Mouse (Mus musculus) cerebellum, adult 2 months (tissue): ENCODE results near the gene Fbxo36. TPM values are rescaled to one million over a fixed set of nuclear protein-coding genes. Genes with fewer than 3 reads are reported as not detected.

ENCODE experiments used
- DNase-seq, 2 experiments: peaks; one replicate each; pipeline ENCODE4 v3.0.0; 2021
- H3K27ac ChIP-seq: fragments of 200-500 bp; 2 replicates; pipeline ENCODE4 v1.5.1; 2012; ENCODE audit warnings: low read length, control low read depth, inconsistent platforms; ENCODE audit not compliant: insufficient read depth
- H3K27me3 ChIP-seq: fragments of 200-500 bp; 2 replicates; pipeline ENCODE4 v1.6.1; 2012; ENCODE audit warnings: inconsistent platforms, mild to moderate bottlenecking, low read length, moderate library complexity; ENCODE audit not compliant: control insufficient read depth, insufficient read depth
- H3K4me1 ChIP-seq: fragments of 200-500 bp; 2 replicates; pipeline ENCODE4 v1.6.1; 2011; ENCODE audit warnings: low read length; ENCODE audit not compliant: control insufficient read depth, insufficient read depth
- H3K4me3 ChIP-seq: fragments of 200-500 bp; replicated peaks from 2 replicates; pipeline ENCODE3; 2011; ENCODE audit warnings: mild to moderate bottlenecking, low read depth, low read length, control low read depth; ENCODE audit not compliant: insufficient read depth
- CTCF ChIP-seq: fragments of 200-500 bp; IDR thresholded peaks from 2 replicates; pipeline ENCODE4 v1.5.1; 2011; ENCODE audit warnings: low read depth, mild to moderate bottlenecking, control low read depth, low read length, moderate library complexity, borderline replicate concordance; ENCODE audit not compliant: insufficient read depth
- POLR2A ChIP-seq: fragments of 200-500 bp; IDR thresholded peaks from 2 replicates; pipeline ENCODE4 v1.6.1; 2011; ENCODE audit warnings: low read length, control low read depth, borderline replicate concordance; ENCODE audit not compliant: insufficient read depth
- WGBS: fragments of 180-500 bp; shearing (Covaris S2); methylation state at CpG from one replicate; pipeline ENCODE4 v1.1.7; 2018; 5-methylcytosine and 5-hydroxymethylcytosine counted together
- polyA plus RNA-seq: library from polyadenylated mRNA; depleted of rRNA; stranded (reverse); fragments of >200 nt; gene quantifications from 2 replicates; pipeline ENCODE4 v1.2.3, GENCODE M21; 2012

Gene Fbxo36
- polyA plus RNA-seq, 1 experiment: 8.5 TPM

- WGBS: 41% methylated on average over 6 of the region's 6 CpGs
- DNase-seq: no peak
- Histone ChIP-seq H3K27ac (no peak overlapping the region), H3K4me1 (no peaks in the 10 kb centered on the region), H3K27me3 (no peaks in the 10 kb centered on the region), H3K4me3 (no peak overlapping the region)
- TF ChIP-seq CTCF (no peak), POLR2A (no peak)
These were observed 31.5 kb downstream of the Fbxo36 start for GRCm38 (mm10) chr1:84871131-84871530.

GRCm38 (mm10) chr1:84872105-84872504, 32.5 kb downstream of the Fbxo36 start:
- no peaks in the 10 kb centered on the region for H3K4me1 ChIP-seq
- no peak overlapping the region for H3K4me3 ChIP-seq
- TF ChIP-seq POLR2A (no peak), CTCF (no peak)
- no peak overlapping the region for H3K27ac ChIP-seq
- no peaks in the 10 kb centered on the region for H3K27me3 ChIP-seq
- no peak for DNase-seq
- 31% methylated on average over 3 of the region's 3 CpGs for WGBS

- 68% methylated on average over 4 of the region's 4 CpGs for WGBS
These were observed 33.3 kb downstream of the Fbxo36 start for GRCm38 (mm10) chr1:84872939-84873338.

GRCm38 (mm10) chr1:84877590-84877989, 37.9 kb downstream of the Fbxo36 start:
- TF ChIP-seq CTCF: no peak
- TF ChIP-seq POLR2A: no peak
- H3K4me3 ChIP-seq: no peak overlapping the region
- H3K27ac ChIP-seq: no peak overlapping the region
- no peaks in the 10 kb centered on the region for H3K4me1 ChIP-seq
- no peak for DNase-seq
- 86% methylated on average over 2 of the region's 2 CpGs for WGBS
- H3K27me3 ChIP-seq: no peaks in the 10 kb centered on the region

More at GRCm38 (mm10) chr1:84872939-84873338, 33.3 kb downstream of the Fbxo36 start:
- H3K4me1 ChIP-seq: no peaks in the 10 kb centered on the region
- no peaks in the 10 kb centered on the region for H3K27me3 ChIP-seq
- no peak overlapping the region for H3K4me3 ChIP-seq
- no peak for DNase-seq
- no peak for TF ChIP-seq POLR2A
- no peak for TF ChIP-seq CTCF
- H3K27ac ChIP-seq: no peak overlapping the region

- TF ChIP-seq CTCF (no peak), POLR2A (no peak)
- no peaks in the 10 kb centered on the region for H3K27me3 ChIP-seq
- WGBS: 92% methylated on average over 8 of the region's 8 CpGs
- no peak for DNase-seq
- H3K27ac ChIP-seq: no peak overlapping the region
- no peak overlapping the region for H3K4me3 ChIP-seq
- H3K4me1 ChIP-seq: no peaks in the 10 kb centered on the region
These were observed 40.0 kb downstream of the Fbxo36 start for GRCm38 (mm10) chr1:84879571-84880120.

GRCm38 (mm10) chr1:84881248-84882065, 41.8 kb downstream of the Fbxo36 start:
- H3K4me1 ChIP-seq: no peaks in the 10 kb centered on the region
- H3K4me3 ChIP-seq: no peak overlapping the region
- H3K27ac ChIP-seq: no peak overlapping the region
- WGBS: 64% methylated on average over 11 of the region's 11 CpGs
- H3K27me3 ChIP-seq: no peaks in the 10 kb centered on the region
- TF ChIP-seq POLR2A (no peak), CTCF (no peak)
- no peak for DNase-seq

- Histone ChIP-seq H3K4me1 (no peaks in the 10 kb centered on the region), H3K4me3 (no peak overlapping the region), H3K27ac (no peak overlapping the region), H3K27me3 (no peaks in the 10 kb centered on the region)
- 25% methylated on average over 2 of the region's 2 CpGs for WGBS
- DNase-seq: no peak
- no peak for TF ChIP-seq POLR2A
- TF ChIP-seq CTCF: no peak
These were observed 42.5 kb downstream of the Fbxo36 start for GRCm38 (mm10) chr1:84882066-84882532.

- 89% methylated on average over 4 of the region's 4 CpGs for WGBS
- Histone ChIP-seq H3K27ac (no peak overlapping the region), H3K27me3 (no peaks in the 10 kb centered on the region), H3K4me3 (no peak overlapping the region), H3K4me1 (no peaks in the 10 kb centered on the region)
- TF ChIP-seq POLR2A (no peak), CTCF (no peak)
- no peak for DNase-seq
These were observed 43.3 kb downstream of the Fbxo36 start for GRCm38 (mm10) chr1:84882937-84883336.
